Mouse (Mus musculus) liver, adult 10 weeks (tissue): ENCODE data around the gene Cpa3. TPM values are rescaled to one million over a fixed set of nuclear protein-coding genes. Genes with fewer than 3 reads are reported as not detected.

Experiments used
- polyA plus RNA-seq: library from polyadenylated mRNA; stranded (reverse); fragments of 350-450 nt; fragmentation: Illumina TruSeq; extraction: RNeasy Lipid Tissue Mini Kit (QIAGEN cat#74804); gene quantifications from one replicate; pipeline ENCODE4 v1.2.3, GENCODE M21; 2014; ENCODE audit warnings: low read depth, low replicate concordance

Cpa3 gene
- not detected for polyA plus RNA-seq

DNA sequence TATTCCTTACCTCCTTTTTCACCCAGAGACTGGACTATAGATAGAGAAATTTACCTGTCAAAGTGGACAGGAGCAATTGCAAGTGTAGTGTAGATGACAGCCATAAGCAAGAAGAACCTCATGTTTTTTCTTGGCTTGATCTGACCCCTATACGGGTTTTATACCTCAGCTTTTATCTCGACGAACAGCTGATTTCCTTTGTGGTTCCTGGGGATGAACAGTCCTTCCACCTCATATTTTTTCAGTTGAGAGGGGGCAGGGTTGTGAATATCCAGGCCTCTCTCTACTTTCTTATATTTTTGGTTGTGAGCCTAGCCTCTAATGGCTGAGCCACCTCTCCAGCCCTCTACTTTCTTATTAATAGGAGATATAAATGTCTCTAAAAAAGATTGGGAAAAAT is at the start of gene Cpa3:
TSS of gene Cpa3 (minus strand) at position 132 of the 400 bp plus-strand sequence.

DNA sequence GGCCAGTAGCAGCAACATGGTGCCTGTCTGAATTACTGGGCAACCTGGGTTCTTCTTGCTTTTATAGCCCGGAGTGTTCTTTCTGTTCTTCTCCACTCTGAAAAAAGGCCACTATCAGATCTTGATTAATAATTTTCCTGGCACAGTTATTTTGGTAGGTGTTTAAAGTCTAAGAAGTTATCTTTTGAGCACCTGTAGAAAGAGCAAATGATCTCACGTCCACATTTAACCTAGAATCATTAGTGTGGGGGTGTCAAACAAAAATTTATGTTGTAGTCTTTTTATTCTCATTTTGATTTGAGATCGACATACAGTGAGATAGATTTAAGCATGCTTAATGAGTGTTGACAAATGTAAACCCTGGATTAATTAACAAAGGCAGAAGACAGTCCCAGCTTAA is 33.7 kb upstream of the Cpa3 start, which contains the start of gene Cpb1:
TSS of gene Cpb1 (minus strand) at position 101 of the 400 bp plus-strand sequence.

Other genes starting within 250 kb of the Cpa3 start
- gene Hps3, start 206.9 kb downstream of the Cpa3 start, polyA plus RNA-seq: 11.0 TPM
- 18.2 TPM for gene Hltf, start 184.4 kb downstream of the Cpa3 start, polyA plus RNA-seq
- 14.4 TPM for gene Gyg, start 86.9 kb downstream of the Cpa3 start, polyA plus RNA-seq
- not detected for gene Cpb1, start 33.6 kb upstream of the Cpa3 start, polyA plus RNA-seq
- gene Agtr1b, start 125.0 kb upstream of the Cpa3 start, polyA plus RNA-seq: not detected